Mouse (Mus musculus) ES-E14 (cell line): ENCODE data around the gene Tshb.

Experiments used
- CHD2 ChIP-seq: IDR thresholded peaks from 2 replicates; pipeline ENCODE4 v1.6.1; 2014; ENCODE audit warnings: mild to moderate bottlenecking, low read depth, low read length, inconsistent platforms
- HCFC1 ChIP-seq: IDR thresholded peaks from 2 replicates; pipeline ENCODE4 v1.6.1; 2012; ENCODE audit warnings: low read length, inconsistent platforms, borderline replicate concordance; ENCODE audit not compliant: insufficient read depth
- MAFK ChIP-seq: IDR thresholded peaks from 2 replicates; pipeline ENCODE4 v1.6.1; 2014; ENCODE audit warnings: mild to moderate bottlenecking, low read depth, low read length, inconsistent platforms; ENCODE audit not compliant: insufficient read depth
- ZC3H11A ChIP-seq: IDR thresholded peaks from 2 replicates; pipeline ENCODE4 v1.6.1; 2012; ENCODE audit warnings: low read depth, mild to moderate bottlenecking, inconsistent platforms, low read length, borderline replicate concordance
- ZNF384 ChIP-seq: IDR thresholded peaks from 2 replicates; pipeline ENCODE4 v1.6.1; 2012; ENCODE audit warnings: low read depth, low read length, inconsistent platforms

- TF ChIP-seq MAFK = no peak
- TF ChIP-seq ZC3H11A = no peak
- TF ChIP-seq ZNF384 = no peak
- no peak for TF ChIP-seq CHD2
- no peak for TF ChIP-seq HCFC1
Observed at GRCm38 (mm10) chr3:102734313-102735030, 48.0 kb downstream of the Tshb start, which contains the start of gene Tspan2.
